Mouse (Mus musculus): ENCODE results near the gene Tunar.

DNA sequence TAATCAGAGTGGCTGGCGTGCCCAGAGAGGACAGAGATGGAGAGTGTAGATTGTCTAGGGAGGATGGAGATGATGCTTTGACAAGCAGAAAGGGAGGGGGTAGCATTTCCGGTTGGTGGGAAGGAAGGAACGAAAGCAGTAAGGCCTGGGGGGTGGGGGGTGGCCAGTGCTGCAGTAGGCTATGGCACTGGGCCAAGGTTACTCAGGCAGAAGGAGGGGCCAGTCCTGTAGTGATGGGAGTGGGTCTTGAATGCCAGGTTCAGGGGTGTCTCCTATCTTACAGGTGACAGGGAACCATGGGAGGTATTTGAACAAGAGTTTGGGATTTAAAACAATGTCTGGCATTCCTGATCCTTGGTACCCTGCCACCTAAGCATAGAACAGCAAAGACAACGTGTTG, 13.2 kb downstream of the Tunar start:
- TF ChIP-seq POLR2A (IDR thresholded peaks at IDR 0.05; ENCODE audit: borderline replicate concordance, extremely low read depth, low read depth, low read length) = no peak
- no peak for TF ChIP-seq CTCF (IDR thresholded peaks at IDR 0.05; ENCODE audit: insufficient read depth, low read length)

Measured in lung, adult 2 months (tissue).